Mouse (Mus musculus) T-helper 1 cell (primary cell): ENCODE measurements around the gene Stk26.

Experiments used
- in situ Hi-C: fragments of 300-600 bp; cut with MboI, MseI; formaldehyde crosslinking; loops from one replicate; pipeline ENCODE4 v1.15.1; 2025; ENCODE audit warnings: high pct_unique_total_duplicates

The Stk26 gene

DNA sequence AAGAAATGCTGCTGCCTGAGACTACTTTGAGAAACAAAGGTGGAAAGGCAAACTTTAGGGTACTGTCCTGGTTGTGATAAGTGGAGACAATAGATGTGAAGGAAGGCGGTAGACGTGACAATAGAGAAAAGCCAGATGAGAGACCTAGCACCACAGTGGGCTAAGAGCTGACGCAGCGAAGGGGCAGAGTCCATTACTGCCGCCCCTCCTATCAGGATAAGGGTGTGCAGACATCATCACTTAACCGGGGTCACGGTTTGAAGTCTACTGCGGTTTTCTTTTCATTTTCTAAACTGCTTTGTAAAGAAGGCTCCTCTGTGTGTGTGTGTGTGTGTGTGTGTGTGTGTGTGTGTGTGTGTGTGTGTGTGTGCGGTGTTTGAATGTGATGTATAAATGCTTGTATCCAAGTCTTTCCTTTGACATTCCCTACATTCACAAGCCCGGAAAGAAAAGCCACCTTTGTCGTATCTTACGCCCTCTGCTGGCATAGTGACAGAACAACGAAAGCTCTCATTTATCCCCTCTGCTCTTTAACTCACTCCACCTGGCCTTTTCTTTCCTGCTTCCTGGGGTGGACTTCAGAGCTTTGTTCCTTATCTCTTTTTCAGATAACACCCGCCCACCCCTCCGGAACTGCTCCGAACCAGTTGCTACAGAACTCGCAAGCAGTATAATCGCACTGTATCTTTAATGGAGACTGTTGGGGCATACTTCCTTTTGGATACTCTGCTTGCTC is 84.0 kb downstream of the Stk26 start:
- in situ Hi-C loops, result no loop called here

DNA sequence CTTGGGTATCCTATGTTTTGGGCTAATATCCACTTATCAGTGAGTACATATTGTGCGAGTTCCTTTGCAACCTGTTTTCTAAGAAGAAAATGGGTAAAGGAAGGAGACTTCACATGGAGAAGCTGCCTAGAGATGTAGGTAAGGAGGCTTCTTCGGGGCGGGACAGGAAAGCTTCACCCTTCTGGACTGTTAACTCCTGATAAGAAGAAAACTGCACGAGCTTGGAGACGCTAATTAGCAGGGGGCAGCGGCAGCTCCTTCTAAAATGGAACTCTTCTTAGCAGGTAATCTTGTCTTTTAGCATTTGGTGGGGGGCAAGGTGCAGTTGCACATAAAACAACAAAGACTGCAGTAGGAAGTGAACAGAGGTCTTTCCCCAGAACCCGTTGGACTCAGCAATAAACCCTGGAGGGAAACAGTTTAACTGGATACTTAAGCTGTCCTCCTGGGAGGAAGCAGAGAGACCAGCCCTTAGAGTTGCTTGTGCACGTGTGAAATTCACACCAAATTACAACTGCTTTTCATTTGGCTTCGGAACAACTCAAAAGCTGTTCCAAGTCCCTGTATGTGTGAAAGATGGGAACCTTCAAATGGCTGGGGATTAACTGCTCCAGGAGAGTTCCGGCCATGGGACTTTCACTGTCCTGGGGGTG is 86.2 kb downstream of the Stk26 start:
- in situ Hi-C loops, result no loop called here

DNA sequence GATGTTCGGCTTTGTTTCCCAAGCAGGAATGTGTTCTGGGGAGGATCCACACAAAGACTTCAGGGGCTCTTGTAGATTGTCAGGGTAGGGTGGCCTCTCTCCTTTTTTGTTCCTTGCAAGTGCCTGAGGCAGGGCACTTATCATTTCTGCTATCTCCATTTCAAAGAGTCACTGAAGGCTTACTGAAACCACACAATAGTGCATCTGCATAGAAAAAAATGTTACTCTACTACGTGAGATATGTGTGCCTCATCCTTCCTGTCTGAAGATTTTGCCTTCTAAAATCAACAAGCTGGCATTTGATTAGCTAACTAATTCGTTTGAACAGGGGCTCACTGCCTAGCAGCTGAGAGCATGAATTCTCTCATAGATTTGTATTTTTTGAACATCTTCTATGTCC is 89.5 kb downstream of the Stk26 start:
- in situ Hi-C loops, result no loop called here

DNA sequence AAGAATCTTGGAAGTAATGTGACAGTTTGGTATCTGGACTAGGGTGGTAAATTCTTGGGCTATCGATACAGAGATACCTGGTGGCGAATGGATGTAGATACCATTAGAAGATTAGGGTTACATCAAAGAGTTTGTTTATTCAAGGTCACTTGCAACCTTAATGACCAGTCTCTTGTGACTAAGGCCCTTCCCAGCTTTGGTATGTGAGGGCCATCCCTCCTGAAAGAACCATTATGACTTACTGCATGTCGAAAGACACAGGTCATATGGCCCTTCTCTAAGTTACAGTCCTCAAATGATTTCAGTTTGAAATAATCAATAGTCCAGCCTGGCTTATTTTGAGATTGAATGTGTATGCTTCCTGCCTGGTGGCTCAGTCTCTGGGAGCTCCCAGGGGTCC is 96.3 kb downstream of the Stk26 start:
- in situ Hi-C loops, result no loop called here

- in situ Hi-C loops, result no loop called here
These were observed 101.8 kb downstream of the Stk26 start, which contains the start of gene Frmd7 for GRCm38 (mm10) chrX:50942610-50943009. Frmd7 (minus strand) TSS chrX:50942710.
